Mouse (Mus musculus): ENCODE data around the gene Cdk2ap2.
"Not testable (repeated sequence)": the region's sequence is repeated elsewhere in the genome, so short reads cannot be mapped to it uniquely, and the experiment has no call there.

The Cdk2ap2 gene

DNA sequence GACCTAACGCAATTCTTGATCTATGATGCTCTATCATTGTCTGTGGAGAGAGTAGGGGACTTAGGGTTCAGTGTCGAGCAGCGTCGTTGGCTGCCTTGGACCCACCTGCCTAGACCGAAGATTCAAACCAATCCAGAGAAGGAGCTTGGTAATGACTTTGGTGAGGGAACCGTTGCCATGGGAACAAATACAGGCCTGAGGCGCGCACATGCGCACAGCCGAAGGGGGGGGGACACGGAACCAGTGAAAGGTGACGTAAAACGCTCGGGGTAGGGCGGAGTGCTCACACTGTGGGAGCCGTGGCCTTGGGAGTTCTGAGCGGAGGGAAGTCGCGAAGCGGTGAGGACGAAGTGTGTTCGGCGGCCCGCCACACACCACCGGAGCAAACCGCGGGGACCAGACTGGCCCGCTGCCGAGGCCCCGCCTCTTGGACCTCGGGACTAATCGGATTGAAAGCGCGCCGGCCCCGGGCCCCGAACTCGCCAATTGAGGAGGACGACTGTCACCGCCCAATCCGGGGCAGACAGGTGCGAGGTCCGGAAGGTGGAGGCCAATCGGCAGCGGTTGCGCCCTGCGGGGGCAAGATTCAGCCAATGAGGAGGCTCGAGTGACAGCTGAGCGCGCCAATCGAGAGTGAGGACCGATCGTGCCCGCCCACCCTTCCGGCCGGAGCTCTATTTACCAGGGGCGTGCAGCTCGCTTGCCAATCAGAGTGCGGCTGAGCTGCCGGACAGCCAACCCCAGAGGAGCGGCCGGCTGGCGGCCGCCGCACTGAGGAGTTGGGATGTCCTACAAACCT is at the start of gene Cdk2ap2:
Gene Cdk2ap2, plus strand, starts transcription at position 541 of the 799 bp plus-strand sequence.
- DNase-seq (ENCODE audit: low spot score): peak; percentile 100

DNA sequence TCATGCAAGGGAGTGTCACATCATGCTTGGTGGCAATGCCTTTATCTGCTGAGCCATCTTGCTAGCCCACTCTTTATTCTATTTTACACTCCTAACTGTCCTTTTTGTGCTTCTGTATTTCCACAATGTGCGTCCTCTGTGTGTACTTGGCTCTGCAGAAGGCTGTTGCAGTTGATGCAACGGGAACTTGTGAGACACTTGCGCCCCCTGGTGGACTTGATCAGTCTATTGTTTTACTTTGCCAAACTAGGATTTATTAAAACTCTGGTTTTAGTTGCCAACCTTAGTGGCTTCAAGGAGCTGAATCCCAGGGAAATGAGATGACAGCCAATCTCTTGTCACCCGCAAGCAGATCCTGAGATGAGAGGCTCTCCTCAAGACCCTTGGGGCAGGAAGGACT is 49.1 kb upstream of the Cdk2ap2 start:
- peak; percentile 91 for DNase-seq (ENCODE audit: low spot score)

DNA sequence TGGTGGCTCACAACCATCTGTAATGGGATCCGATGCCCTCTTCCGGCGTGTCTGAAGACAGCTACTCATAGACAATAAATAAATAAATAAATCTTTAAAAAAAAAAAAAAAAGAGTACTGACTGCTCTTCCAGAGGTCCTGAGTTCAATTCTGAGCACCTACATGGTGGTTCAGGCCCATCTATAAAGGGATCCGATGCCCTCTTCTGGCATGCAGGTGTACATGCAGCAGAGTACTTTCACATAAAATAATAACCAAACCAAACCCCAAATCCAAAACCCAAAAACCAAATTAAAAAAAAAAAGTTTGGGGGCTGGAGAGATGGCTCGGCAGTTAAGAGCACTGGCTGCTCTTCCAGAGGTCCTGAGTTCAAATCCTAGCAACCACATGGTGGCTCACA is 47.9 kb upstream of the Cdk2ap2 start:
- DNase-seq (ENCODE audit: low spot score): not testable (repeated sequence)

DNA sequence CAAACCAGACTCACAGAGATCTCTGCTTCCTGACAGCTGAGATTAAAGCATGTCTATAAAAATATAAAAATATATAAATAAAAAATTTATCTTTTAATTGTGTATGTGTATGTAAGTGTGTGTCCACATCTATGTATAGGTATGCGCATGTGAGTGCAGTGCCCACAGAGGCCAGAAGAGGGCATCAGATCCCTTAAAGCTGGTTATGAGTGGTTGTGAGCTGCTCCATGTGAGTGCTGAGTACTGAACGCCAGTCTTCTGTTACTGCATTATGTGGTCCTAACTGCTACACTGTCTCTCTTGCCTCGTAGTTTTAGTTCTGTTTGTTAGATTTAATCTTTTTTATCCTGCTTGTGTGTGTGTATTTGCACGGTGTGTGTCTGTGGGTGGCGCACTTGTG is 46.0 kb upstream of the Cdk2ap2 start:
- no peak for DNase-seq (ENCODE audit: low spot score)

DNA sequence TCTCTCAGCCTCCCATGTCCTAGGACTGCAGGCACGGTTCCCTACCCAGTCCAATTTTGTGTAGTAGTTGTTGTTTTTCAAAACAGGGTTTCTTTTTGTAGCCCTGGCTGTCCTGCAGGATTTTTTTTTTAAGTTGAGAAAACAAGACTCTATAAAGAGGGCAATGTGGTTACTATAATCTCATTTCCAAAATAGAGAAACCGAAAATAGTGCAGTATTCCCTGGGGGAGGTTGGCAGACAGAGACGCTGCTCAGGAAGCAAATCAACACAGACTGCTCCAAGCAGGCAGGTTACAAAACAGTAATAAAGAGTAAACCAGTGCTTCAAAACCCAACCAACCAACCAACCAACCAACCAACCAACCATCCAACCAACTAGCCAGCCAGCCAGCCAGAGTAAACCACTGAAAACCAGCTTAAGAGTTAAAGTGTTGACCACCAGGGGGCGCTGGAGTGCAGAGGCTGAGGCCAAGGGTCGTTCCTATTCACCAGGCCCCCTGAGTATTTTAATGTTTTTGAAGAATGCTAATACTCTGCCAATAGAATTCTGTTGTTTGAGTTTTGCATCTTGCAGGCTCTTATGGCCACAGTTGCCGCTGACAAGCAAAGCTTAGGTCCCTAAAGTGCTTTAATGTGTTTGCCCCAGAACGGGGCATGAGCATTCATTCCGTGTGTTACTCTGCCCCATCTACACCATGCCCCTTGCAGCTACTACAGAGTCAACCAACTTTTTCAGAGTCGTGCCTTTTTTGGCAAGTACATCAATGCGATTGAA is 45.1 kb upstream of the Cdk2ap2 start:
- peak; percentile 83 for DNase-seq (ENCODE audit: low spot score)

DNA sequence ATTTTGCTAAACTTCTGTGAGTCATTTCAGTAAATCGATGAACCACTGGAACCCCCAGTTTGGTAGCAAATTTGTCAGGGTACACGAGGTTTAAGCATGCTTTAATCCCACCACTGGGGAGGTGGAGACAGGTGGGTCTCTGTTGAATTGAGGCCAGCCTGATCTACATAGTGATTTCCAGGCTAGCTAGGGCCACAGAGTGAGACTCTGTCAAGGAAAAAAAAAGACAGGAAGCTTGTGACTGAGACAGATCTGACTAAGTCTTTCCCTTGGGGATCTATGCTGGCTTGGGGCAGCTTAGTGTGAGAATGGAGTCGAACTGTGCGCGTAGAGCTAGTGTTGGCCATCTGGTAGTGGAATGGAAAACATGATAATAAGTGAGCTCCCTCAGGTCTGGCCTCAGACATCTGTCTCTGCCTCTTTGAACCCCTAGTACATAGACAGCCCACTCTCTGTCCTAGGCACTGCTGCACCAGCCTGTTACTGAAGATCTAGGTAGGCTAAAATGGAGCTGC is 44.4 kb upstream of the Cdk2ap2 start:
- no peak for DNase-seq (ENCODE audit: low spot score)

DNA sequence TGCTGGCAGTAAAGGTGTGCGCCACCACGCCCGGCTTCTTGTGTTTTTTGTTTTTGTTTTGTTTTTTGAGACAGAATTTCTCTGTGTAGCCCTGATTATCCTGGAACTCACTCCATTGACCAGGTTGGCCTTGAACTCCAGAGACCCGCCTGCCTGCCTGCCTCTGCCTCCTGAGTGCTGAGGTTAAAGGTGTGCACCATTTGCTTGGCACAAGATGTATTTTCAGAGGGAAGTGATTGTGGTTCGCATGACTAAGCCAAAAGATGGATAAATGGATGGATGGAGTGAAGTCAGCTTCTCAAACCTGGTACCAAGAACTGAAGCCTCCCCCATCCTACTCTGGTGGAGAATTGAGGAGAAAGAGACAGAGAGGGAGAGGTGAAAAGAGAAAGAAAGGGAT is 42.4 kb upstream of the Cdk2ap2 start:
- DNase-seq (ENCODE audit: low spot score): no peak

DNA sequence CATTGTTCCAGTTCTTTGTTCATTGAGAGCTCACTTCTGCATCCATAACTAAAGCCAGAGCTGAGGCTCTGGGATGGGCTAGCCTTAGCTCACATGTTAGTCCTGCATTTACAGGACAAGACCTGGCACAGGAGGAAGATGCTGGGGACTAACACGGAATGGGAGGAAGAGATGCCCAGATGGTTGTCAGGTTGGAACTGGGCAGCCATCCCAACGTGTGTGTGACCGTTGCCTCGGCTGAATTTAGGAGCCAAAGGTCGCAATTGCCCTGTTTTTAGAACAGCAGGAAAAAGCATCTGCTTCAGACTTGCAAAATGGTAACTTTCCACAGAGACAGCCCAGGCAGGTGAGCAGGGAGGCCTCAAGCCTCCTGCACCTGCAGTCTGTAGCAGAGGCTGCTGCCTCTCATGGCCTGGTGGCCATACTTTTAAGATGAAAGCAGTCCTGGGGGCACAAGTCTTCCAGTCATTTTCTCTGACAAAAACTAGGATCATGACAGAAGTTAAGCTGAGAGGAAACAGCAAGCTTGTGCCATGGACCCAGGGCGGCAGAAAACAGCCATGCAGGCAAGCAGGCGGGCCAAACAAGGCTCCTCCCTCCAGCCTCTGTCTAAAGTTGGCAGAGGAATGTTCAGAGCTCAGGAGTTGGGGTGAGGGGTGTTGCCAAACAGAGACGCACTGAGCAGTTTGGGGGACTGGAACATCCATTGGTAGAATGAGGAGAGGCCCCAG is 41.6 kb upstream of the Cdk2ap2 start:
- no peak for DNase-seq (ENCODE audit: low spot score)

DNA sequence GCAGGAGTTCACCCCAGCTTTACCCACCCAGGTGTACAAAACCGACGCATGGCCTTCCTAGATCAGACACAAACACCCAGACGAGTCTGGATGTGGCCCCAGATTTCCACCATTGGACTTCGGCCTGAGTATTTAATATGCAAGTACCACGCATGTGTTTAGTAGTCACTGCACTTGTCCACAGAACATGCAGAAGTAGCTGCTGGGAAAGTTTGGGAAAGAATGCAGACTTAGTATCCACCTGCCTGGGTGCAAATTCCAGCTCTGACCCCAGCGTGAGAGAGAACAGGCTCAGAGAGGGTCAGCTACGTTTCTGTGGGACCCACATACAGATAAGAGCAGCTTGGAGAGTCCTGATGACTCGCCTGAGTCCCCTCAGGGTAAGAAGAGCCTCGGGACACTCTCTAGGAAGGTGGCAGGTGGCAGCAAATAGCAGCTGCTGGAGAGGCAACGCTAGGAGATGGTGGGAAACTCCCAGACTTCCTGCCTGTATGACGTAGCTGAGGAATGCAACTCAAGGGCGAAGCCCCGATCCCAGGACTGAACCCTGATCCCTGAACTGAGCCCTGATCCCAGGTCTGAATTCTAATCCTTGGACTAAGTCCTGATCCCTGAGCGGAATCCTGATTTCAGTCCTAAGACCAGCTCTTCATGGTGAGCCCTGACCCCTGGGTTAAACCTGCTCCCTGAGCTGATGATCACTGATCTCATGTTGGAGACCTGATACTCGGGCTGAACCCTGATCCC is 40.9 kb upstream of the Cdk2ap2 start:
- no peak for DNase-seq (ENCODE audit: low spot score)

DNA sequence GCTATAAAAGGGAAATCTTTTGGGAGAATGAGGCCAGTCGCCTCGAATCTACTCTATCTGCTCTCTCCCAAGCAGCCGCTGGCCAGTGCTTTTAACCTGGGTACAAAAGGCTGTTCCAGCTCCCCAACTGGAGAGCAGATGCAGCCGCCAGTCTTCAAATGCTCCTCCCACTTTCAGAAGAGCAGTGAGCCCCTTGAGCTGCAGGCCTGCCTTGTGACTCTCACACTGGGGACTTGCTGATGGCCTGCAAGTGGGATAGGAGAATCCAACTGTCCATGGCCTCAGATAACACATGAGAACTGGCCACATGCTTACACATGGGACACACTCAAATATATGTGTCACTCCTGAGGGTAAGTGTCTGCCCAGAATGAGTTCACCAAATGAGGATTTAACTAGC is 40.3 kb upstream of the Cdk2ap2 start:
- DNase-seq (ENCODE audit: low spot score): no peak

DNA sequence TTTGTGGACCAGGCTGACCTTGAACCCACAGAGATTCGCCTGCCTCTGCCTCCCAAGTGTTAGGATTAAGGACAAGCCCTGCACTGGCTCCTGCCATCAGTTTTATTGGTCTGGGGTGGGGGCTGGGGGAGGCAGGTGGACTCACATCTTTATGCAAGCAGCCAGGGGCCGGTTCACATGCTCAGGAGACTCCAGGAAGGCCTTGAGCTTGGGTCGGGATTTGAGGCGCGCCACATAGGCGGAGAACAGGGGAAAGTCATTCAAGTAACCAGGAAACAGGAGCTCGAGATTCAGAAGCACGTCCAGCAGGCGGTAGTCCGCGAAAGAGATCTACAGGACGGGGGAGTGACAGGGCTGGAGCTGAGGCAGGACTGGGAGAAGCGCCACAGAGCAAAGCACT is 39.6 kb upstream of the Cdk2ap2 start:
- DNase-seq (ENCODE audit: low spot score): no peak

DNA sequence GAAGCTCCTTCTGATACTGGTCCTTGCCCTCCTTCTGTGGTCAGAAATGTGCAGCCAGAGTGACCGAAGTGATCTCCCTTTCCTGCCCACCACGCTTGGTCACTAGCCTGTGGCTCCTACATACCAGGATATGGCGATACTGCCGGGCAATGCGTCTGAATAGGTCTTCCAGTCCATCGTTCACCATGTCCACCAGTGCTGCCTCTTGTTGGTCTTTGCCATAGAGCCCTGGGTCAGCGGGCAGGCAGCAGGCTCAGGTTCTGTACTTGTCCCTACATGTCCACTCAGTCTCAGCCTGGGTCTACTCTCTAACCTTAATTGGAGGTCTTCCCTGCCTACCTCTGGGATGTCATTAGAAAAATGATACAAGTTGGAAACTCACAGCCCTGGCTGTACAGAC is 39.0 kb upstream of the Cdk2ap2 start:
- no peak for DNase-seq (ENCODE audit: low spot score)

DNA sequence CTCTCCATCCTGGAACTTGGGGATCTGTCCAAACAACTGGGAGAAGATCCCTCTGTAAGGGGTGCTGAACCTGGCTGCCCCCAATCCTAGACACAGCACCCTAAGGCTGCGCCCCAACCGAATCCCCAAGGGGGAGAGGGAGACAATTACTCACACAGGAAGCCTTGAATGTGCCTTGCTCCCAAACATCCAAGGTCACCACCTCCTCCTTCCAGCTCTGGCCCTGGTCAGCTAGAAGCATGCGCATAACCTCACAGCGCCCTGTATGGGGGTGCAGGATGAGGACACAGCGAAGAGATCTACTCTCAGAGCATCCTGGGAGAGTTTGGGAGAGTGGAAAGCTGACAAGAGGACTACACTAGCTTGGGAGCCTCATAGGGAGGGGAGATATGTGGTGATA is 38.4 kb upstream of the Cdk2ap2 start:
- DNase-seq (ENCODE audit: low spot score): no peak

DNA sequence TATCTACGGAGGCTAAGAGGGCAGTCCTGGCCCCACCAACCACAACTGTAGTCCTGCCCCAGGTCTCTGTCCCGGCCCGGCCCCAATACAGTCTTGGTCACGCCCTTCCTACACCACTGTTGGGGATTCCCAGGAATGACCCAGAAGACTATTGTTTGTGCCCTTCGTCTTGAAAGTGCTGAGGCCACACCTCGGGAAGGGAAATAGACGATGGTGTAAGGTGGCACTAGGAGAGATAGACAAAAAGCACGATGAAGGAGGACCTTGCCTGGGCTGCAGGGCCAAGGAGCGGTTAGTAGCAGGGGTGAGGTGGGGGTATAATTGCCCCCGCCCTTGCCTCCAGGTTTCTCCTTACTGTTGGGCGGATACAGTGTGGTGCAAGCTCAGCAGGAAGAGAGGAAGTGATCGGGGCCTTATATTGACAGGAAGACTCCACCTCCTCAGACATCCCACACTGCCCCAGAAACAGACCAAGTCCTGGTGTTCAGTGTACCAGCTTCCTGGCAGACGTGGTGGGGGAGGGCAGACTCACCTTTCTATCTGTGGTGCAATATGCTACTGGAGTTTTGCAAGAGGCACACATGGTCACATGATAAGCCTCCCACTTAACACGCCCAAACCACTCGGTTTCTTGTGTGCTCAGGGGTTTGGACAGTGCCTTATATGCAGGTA is 37.8 kb upstream of the Cdk2ap2 start, which contains the start of gene Gstp3:
Gene Gstp3, minus strand, starts transcription at position 501 of the 672 bp plus-strand sequence.
- DNase-seq (ENCODE audit: low spot score): no peak

DNA sequence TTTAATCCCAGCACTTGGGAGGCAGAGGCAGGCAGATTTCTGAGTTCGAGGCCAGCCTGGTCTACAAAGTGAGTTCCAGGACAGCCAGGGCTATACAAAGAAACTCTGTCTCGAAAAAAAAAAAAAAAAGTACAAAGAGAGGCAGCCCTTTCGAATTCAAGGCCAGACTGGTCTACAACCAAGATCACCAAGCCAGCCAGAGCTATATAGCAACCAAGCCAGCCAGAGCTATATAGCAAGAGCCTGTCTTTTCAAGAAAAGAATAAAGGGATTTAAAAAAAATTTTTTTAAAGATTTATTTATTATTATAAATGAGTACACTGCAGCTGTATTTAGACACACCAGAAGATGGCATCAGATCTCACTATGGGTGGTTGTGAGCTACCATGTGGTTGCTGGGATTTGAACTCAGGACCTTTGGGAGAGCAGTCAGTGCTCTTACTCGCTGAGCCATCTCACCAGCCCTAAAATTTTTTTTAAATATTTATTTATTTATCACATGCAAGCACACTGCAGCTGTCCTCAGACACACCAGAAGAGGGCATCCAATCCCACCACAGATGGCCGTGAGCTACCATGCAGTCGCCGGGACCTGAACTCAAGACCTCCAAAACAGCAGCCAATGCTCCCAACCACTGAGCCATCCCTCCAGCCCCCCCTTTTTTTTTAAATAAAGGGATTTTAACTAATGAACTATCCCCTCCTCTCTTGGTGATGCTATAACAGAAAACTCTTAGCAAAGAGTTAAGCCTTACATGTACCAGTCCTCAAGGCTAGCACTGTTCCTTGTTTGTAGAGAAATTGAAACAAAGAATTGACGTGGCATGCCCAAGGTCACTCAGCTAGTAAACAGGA is 36.7 kb upstream of the Cdk2ap2 start:
- DNase-seq (ENCODE audit: low spot score): not testable (repeated sequence)

DNA sequence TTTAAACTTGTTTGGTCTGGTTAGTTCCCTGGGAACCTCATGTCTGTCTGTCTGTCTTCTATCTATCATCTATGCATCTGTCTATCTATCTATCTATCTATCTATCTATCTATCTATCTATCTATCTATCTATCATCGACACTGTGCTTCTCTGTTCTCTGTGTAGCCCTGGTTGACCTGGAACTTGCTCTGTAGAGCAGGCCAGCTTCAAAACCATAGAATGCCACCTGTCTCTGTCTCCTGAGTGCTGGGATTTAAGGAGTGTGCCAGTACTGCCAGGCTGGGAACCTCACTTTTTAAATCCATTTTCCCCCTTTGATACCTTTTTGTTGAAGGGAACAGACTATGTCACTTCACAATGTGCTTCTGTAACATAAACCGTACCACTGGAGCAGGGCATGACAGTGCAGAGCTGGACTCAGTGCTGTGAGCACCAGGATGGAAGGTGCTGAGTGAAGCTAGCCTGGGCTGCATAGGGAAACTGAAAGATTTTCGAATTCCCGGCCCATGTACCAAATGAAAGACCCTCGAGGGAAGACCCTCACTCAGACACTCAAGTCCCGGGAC is 36.0 kb upstream of the Cdk2ap2 start:
- DNase-seq (ENCODE audit: low spot score): no peak

DNA sequence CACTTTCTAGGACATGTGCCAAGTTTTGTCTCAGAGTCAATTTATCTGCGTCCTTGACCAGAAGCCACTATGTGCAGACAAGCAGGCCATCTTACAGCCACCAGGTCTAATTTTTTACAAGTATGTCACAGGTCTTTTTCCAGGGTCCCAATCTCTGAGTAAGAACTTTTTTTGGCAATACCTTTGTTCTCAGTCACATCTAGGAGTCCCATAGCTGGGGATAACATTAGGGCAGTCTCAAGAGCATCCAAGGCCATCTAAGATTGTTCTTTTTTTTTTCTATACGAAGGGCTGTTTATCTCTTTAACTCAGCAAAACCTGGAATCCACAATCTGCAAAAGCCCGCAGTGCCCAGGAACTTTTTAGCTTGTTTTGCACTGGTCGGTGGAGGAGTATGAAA is 33.6 kb upstream of the Cdk2ap2 start:
- not testable (repeated sequence) for DNase-seq (ENCODE audit: low spot score)

DNA sequence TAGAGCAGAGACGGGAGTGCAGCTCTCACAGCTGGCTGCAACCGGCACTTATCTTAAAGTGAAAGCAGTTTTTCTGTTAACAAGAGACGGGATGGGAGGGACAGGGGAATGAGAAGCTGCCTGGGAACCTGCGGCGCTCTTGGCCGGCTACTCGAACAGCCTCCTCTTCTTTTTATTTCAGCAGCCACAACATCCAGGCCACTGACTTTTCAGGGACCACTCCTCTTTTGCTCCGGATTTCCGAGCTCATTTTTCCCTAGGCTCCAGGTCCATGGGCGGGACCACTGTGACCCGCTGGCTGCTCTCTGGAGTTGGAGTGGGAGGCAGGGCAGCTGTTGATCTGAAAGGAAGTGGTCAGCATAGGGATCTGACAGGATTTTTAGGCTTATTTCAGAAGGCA is 32.5 kb upstream of the Cdk2ap2 start:
- DNase-seq (ENCODE audit: low spot score): not testable (repeated sequence)

DNA sequence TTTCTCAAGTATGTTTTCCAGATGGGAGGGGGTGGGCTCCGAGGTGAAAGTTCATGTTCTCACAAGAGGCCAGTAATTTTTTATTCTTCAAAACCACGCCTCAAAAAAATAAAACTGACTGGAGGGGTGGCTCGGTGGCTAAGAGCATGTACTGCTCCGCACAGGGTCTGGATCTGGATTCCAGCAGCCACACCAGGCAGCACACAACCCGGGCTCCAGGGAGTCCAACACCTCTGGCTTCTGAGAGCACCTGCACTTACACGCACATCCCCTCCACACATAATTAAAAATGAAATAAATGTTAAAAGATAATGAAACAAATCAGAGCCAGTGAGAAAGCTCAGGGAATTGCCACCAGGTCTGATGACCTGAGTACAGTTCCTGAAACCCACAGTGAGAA is 30.7 kb upstream of the Cdk2ap2 start:
- DNase-seq (ENCODE audit: low spot score): no peak

DNA sequence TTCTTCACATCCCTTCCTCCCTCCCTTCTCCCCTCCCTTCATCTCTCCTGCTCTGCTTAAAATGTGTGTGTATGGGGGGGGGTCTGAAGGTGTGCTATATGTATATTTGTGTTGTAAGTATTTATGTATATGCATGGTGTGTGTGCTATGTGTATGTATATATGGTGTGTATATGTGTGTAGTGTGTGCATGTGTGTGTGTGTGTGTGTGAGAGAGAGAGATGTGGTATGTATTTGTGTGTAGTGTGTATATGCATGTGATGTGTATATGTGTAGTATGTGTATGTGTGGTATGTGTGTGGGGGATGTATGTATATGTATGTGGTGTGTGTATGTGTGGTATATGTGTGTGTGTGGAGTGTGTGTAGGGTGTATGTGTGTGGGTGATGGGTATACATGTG is 30.1 kb upstream of the Cdk2ap2 start:
- DNase-seq (ENCODE audit: low spot score): no peak

Measured in embryo, embryonic 10 days (tissue).